Mouse (Mus musculus): ENCODE measurements around the gene Tmem169.

DNA sequence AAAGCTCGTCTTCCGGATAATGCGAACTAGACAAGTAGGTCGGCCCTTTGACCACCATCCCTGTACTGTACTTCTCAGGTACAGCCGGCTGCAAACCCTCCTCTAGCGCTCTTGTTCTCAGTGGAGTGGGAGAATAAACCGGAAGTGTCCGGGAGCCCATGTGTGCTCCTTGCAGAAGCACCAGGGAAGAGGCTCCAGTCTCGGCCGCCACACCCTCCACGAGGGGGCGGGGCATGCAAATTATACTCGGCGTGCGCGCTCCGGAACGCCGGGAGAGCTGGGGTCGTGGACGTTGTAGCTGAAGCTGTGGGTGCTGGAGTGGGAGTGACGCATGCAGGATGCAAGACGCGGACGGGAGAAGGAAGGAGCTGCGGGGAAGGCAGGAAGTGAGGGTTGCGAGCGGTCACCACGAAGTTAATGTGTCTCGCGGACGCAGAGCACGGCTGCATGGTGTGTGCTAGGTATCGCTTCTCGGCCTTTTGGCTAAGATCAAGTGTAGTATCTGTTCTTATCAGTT lies 29.6 kb upstream of the Tmem169 start:
- TF ChIP-seq CTCF (IDR thresholded peaks at IDR 0.05; ENCODE audit: extremely low read depth, insufficient read depth, low read length) (no peak), POLR2A (IDR thresholded peaks at IDR 0.05; ENCODE audit: extremely low read depth, insufficient read depth, low read length) (peak; percentile 84)
